Mouse (Mus musculus) MEL (cell line): ENCODE data around the gene Sp100. TPM values are rescaled to one million over a fixed set of nuclear protein-coding genes. Genes with fewer than 3 reads are reported as not detected.

Source experiments
- DNase-seq: peaks from one replicate; pipeline ENCODE4 v3.0.0; 2011; ENCODE audit warnings: low read depth, low spot score
- H3K27ac ChIP-seq: 2 replicates; pipeline ENCODE4 v1.5.1; 2012; ENCODE audit warnings: low read depth, mild to moderate bottlenecking, control low read depth, low read length, moderate library complexity; ENCODE audit not compliant: control insufficient read depth
- H3K27me3 ChIP-seq, 2 experiments: fragments of 150-350 bp in 1 of 2; sonication (generic) in 1 of 2; 2 replicates each; pipeline ENCODE4 v1.6.1; 2012; ENCODE audit warnings: low read length in 2 of 2, mild to moderate bottlenecking in 2 of 2, improper control_type of control experiment in 1 of 2, moderate library complexity in 1 of 2; ENCODE audit not compliant: insufficient read depth in 2 of 2, control insufficient read depth in 1 of 2
- H3K36me3 ChIP-seq, 2 experiments: 2 replicates each; pipeline ENCODE4 v1.6.1; 2012 to 2014; ENCODE audit warnings: low read length in 2 of 2, improper control_type of control experiment in 1 of 2, inconsistent platforms in 1 of 2, mild to moderate bottlenecking in 1 of 2; ENCODE audit not compliant: insufficient read depth in 2 of 2, control insufficient read depth in 1 of 2
- H3K4me1 ChIP-seq, 2 experiments: fragments of 150-350 bp in 1 of 2; sonication (generic) in 1 of 2; 2 replicates each; pipeline ENCODE4 v1.6.1; 2012; ENCODE audit warnings: low read length in 2 of 2, improper control_type of control experiment in 1 of 2, mild to moderate bottlenecking in 1 of 2; ENCODE audit not compliant: insufficient read depth in 2 of 2, control insufficient read depth in 1 of 2
- H3K4me3 ChIP-seq, 2 experiments: fragments of 150-350 bp in 1 of 2; sonication (generic) in 1 of 2; 2 replicates each; pipeline ENCODE4 v1.5.1; 2012; ENCODE audit warnings: low read depth in 2 of 2, low read length in 2 of 2, mild to moderate bottlenecking in 2 of 2, moderate library complexity in 2 of 2, control low read depth in 1 of 2, improper control_type of control experiment in 1 of 2; ENCODE audit not compliant: control insufficient read depth in 1 of 2, insufficient read depth in 1 of 2
- H3K79me2 ChIP-seq: 2 replicates; pipeline ENCODE4 v1.6.1; 2012; ENCODE audit warnings: mild to moderate bottlenecking, low read length, moderate library complexity; ENCODE audit not compliant: control insufficient read depth, poor library complexity, insufficient read depth
- H3K9ac ChIP-seq: 2 replicates; pipeline ENCODE4 v1.6.1; 2012; ENCODE audit warnings: low read depth, mild to moderate bottlenecking, control low read depth, low read length, moderate library complexity; ENCODE audit not compliant: control insufficient read depth, poor library complexity, severe bottlenecking
- H3K9me3 ChIP-seq: fragments of 150-350 bp; sonication (generic); replicated peaks from 2 replicates; pipeline ENCODE4 v1.6.1; 2012; ENCODE audit warnings: mild to moderate bottlenecking, low read length, improper control_type of control experiment, moderate library complexity; ENCODE audit not compliant: insufficient read depth
- CHD1 ChIP-seq: IDR thresholded peaks from 2 replicates; pipeline ENCODE4 v1.6.1; 2012; ENCODE audit warnings: low read depth, mild to moderate bottlenecking, inconsistent platforms, low read length, improper control_type of control experiment
- CHD2 ChIP-seq: IDR thresholded peaks from 2 replicates; pipeline ENCODE4 v1.6.1; 2011; ENCODE audit warnings: low read length, improper control_type of control experiment
- CTCF ChIP-seq, 3 experiments: IDR thresholded peaks in 2 of 3; conservative IDR thresholded peaks in 1 of 3; 2 replicates each; pipeline ENCODE4 v1.5.1; 2011 to 2012; ENCODE audit warnings: low read length in 3 of 3, low read depth in 2 of 3, mild to moderate bottlenecking in 2 of 3, improper control_type of control experiment in 1 of 3, inconsistent platforms in 1 of 3, mixed read lengths in 1 of 3, moderate library complexity in 1 of 3; ENCODE audit not compliant: control insufficient read depth in 1 of 3, insufficient read depth in 1 of 3, poor library complexity in 1 of 3, severe bottlenecking in 1 of 3
- E2F4 ChIP-seq: IDR thresholded peaks from 2 replicates; pipeline ENCODE4 v1.6.1; 2011; ENCODE audit warnings: low read depth, low read length, improper control_type of control experiment, borderline replicate concordance
- ELF1 ChIP-seq: IDR thresholded peaks from 2 replicates; pipeline ENCODE4 v1.6.1; 2014; ENCODE audit warnings: low read depth, mild to moderate bottlenecking, inconsistent platforms, low read length, improper control_type of control experiment, moderate library complexity
- EP300 ChIP-seq, 2 experiments: IDR thresholded peaks; 2 replicates each; pipeline ENCODE4 v1.6.1; 2011; ENCODE audit warnings: improper control_type of control experiment in 2 of 2, low read length in 2 of 2, low read depth in 1 of 2, mild to moderate bottlenecking in 1 of 2
- ETS1 ChIP-seq: IDR thresholded peaks from 2 replicates; pipeline ENCODE4 v1.6.1; 2012; ENCODE audit warnings: low read depth, mild to moderate bottlenecking, inconsistent platforms, low read length, improper control_type of control experiment, moderate library complexity
- GATA1 ChIP-seq: IDR thresholded peaks from 2 replicates; pipeline ENCODE4 v1.6.1; 2011; ENCODE audit warnings: low read depth, low read length, improper control_type of control experiment
- KAT2A ChIP-seq: conservative IDR thresholded peaks from 2 replicates; pipeline ENCODE4 v1.6.1; 2012; ENCODE audit warnings: low read depth, low read length, improper control_type of control experiment, inconsistent platforms
- MAFK ChIP-seq: IDR thresholded peaks from 2 replicates; pipeline ENCODE4 v1.6.1; 2011; ENCODE audit warnings: low read depth, mild to moderate bottlenecking, low read length, improper control_type of control experiment, borderline replicate concordance
- MAX ChIP-seq: IDR thresholded peaks from 2 replicates; pipeline ENCODE4 v1.6.1; 2011; ENCODE audit warnings: low read length, improper control_type of control experiment
- MAZ ChIP-seq: IDR thresholded peaks from 2 replicates; pipeline ENCODE4 v1.6.1; 2012; ENCODE audit warnings: low read depth, mild to moderate bottlenecking, inconsistent platforms, low read length, improper control_type of control experiment
- MYC ChIP-seq: IDR thresholded peaks from 2 replicates; pipeline ENCODE4 v1.6.1; 2011; ENCODE audit warnings: low read depth, mild to moderate bottlenecking, low read length, improper control_type of control experiment, moderate library complexity
- NELFE ChIP-seq: IDR thresholded peaks from 2 replicates; pipeline ENCODE4 v1.6.1; 2011; ENCODE audit warnings: low read depth, low read length, improper control_type of control experiment
- NRF1 ChIP-seq: IDR thresholded peaks from 2 replicates; pipeline ENCODE4 v1.6.1; 2014; ENCODE audit warnings: low read depth, mild to moderate bottlenecking, inconsistent platforms, low read length, improper control_type of control experiment, moderate library complexity; ENCODE audit not compliant: poor library complexity, insufficient read depth, severe bottlenecking
- POLR2A ChIP-seq, 2 experiments: IDR thresholded peaks; 2 replicates each; pipeline ENCODE4 v1.6.1; 2011 to 2012; ENCODE audit warnings: low read length in 2 of 2, mild to moderate bottlenecking in 2 of 2, control low read depth in 1 of 2, improper control_type of control experiment in 1 of 2, low read depth in 1 of 2, moderate library complexity in 1 of 2; ENCODE audit not compliant: control insufficient read depth in 1 of 2, insufficient read depth in 1 of 2, poor library complexity in 1 of 2
- POLR2AphosphoS2 ChIP-seq: IDR thresholded peaks from 2 replicates; pipeline ENCODE4 v1.6.1; 2011; ENCODE audit warnings: low read length, improper control_type of control experiment
- POLR2AphosphoS5 ChIP-seq: IDR thresholded peaks from 2 replicates; pipeline ENCODE4 v1.6.1; 2012; ENCODE audit warnings: low read depth, borderline replicate concordance, mild to moderate bottlenecking, inconsistent platforms, low read length, moderate library complexity, mixed read lengths
- RAD21 ChIP-seq: IDR thresholded peaks from 2 replicates; pipeline ENCODE4 v1.6.1; 2011; ENCODE audit warnings: mild to moderate bottlenecking, low read depth, low read length, improper control_type of control experiment
- RCOR1 ChIP-seq: IDR thresholded peaks from 2 replicates; pipeline ENCODE4 v1.6.1; 2012; ENCODE audit warnings: low read depth, mild to moderate bottlenecking, inconsistent platforms, low read length, improper control_type of control experiment
- SIN3A ChIP-seq: IDR thresholded peaks from 2 replicates; pipeline ENCODE4 v1.6.1; 2012; ENCODE audit warnings: low read length, improper control_type of control experiment, inconsistent platforms
- SMC3 ChIP-seq: IDR thresholded peaks from 2 replicates; pipeline ENCODE4 v1.6.1; 2011; ENCODE audit warnings: low read depth, low read length, improper control_type of control experiment
- TAL1 ChIP-seq: IDR thresholded peaks from 2 replicates; pipeline ENCODE4 v1.6.1; 2012; ENCODE audit warnings: mild to moderate bottlenecking, inconsistent platforms, low read length, moderate library complexity, mixed read lengths
- TBP ChIP-seq: IDR thresholded peaks from 2 replicates; pipeline ENCODE4 v1.8.0; 2011; ENCODE audit warnings: low read depth, low read length, improper control_type of control experiment
- TCF12 ChIP-seq: IDR thresholded peaks from 2 replicates; pipeline ENCODE4 v1.6.1; 2014; ENCODE audit warnings: low read depth, mild to moderate bottlenecking, inconsistent platforms, low read length, improper control_type of control experiment, moderate library complexity
- UBTF ChIP-seq: IDR thresholded peaks from 2 replicates; pipeline ENCODE4 v1.6.1; 2012; ENCODE audit warnings: low read depth, mild to moderate bottlenecking, inconsistent platforms, low read length, improper control_type of control experiment, moderate library complexity, borderline replicate concordance; ENCODE audit not compliant: insufficient read depth
- USF1 ChIP-seq: IDR thresholded peaks from 2 replicates; pipeline ENCODE4 v1.6.1; 2014; ENCODE audit warnings: low read depth, mild to moderate bottlenecking, inconsistent platforms, low read length, improper control_type of control experiment, moderate library complexity
- ZC3H11A ChIP-seq: IDR thresholded peaks from 2 replicates; pipeline ENCODE4 v1.6.1; 2012; ENCODE audit warnings: low read depth, mild to moderate bottlenecking, inconsistent platforms, low read length, improper control_type of control experiment
- ZKSCAN1 ChIP-seq: IDR thresholded peaks from 2 replicates; pipeline ENCODE4 v1.6.1; 2012; ENCODE audit warnings: low read depth, mild to moderate bottlenecking, inconsistent platforms, low read length, improper control_type of control experiment, moderate library complexity
- ZMIZ1 ChIP-seq: IDR thresholded peaks from 2 replicates; pipeline ENCODE4 v1.6.1; 2012; ENCODE audit warnings: low read depth, mild to moderate bottlenecking, inconsistent platforms, low read length, improper control_type of control experiment, moderate library complexity
- ZNF384 ChIP-seq: IDR thresholded peaks from 2 replicates; pipeline ENCODE4 v1.6.1; 2012; ENCODE audit warnings: low read depth, mild to moderate bottlenecking, inconsistent platforms, low read length, improper control_type of control experiment
- polyA plus RNA-seq, 2 experiments: library from polyadenylated mRNA; stranded (reverse) in 1 of 2; unstranded in 1 of 2; fragments of >175 nt in 1 of 2; fragments of >200 nt in 1 of 2; gene quantifications; 2 replicates each; pipeline versions ENCODE4 v1.2.1 to v1.2.4; 2012; ENCODE audit warnings: low replicate concordance in 2 of 2, low read depth in 1 of 2; ENCODE audit not compliant: insufficient read length in 2 of 2, insufficient read depth in 1 of 2, missing spikeins in 1 of 2
- total RNA-seq: library from RNA; depleted of rRNA; stranded (reverse); fragments of 300-350 nt; gene quantifications from 2 replicates; pipeline ENCODE4 v1.2.3, GENCODE M21; 2012

Sp100 gene
- total and polyA plus RNA-seq, 3 experiments, result 3.7 to 6.5 TPM; not detected in 1

- peak; percentile 88 for TF ChIP-seq MAZ
- TF ChIP-seq SIN3A, result 0 out of 2 replicates have a peak, but pooled peaks have one; percentile 49
- TF ChIP-seq TCF12, result peak; percentile 59; the same call in 1 of the 2 replicates
- TF ChIP-seq GATA1, result peak; percentile 46; the same call in 1 of the 2 replicates
- peak; percentile 82 for TF ChIP-seq TBP
- no peak; the same call in 1 of the 2 replicates for TF ChIP-seq ELF1
Measured at GRCm38 (mm10) chr1:85735463-85736123, 85.8 kb downstream of the Sp100 start (continued).

- DNase-seq, result peak; percentile 94
- Histone ChIP-seq H3K4me1 (peaks cover 5 to 10% of the 10 kb centered on the region in 2 experiments; a peak in 3 of 4 replicates), H3K9ac (peak overlapping the region; percentile 80), H3K36me3 (peaks cover 0 to 7% of the 10 kb centered on the region in 2 experiments; a peak in 2 of 4 replicates), H3K9me3 (no peaks in the 10 kb centered on the region), H3K79me2 (peaks cover 13% of the 10 kb centered on the region), H3K27me3 (no peaks in the 10 kb centered on the region), H3K4me3 (peak overlapping the region; percentile 68 to 80), H3K27ac (peak overlapping the region; percentile 90)
- TF ChIP-seq ZNF384 (no peak), POLR2AphosphoS2 (no peak), NELFE (peak; percentile 61; the same call in 1 of the 2 replicates), E2F4 (no peak), EP300 (IDR thresholded peaks at IDR 0.05; ENCODE audit: low read depth in 1 of 2, low read length in 2 of 2) (peak in 1 of 2 experiments; percentile 7; a peak in 1 of 4 replicates), MAFK (no peak), USF1 (peak; percentile 37; the same call in 1 of the 2 replicates), ELF1 (no peak), RCOR1 (0 out of 2 replicates have a peak, but pooled peaks have one; percentile 2), TAL1 (no peak), ETS1 (no peak), CTCF (IDR thresholded peaks at IDR 0.05 in 2 of 3, conservative IDR thresholded peaks at IDR 0.05 in 1 of 3; ENCODE audit: control insufficient read depth in 1 of 3, insufficient read depth in 1 of 3, low read depth in 2 of 3, low read length in 3 of 3, poor library complexity in 1 of 3, severe bottlenecking in 1 of 3) (peak; percentile 80 to 99 (median 92)), ZC3H11A (peak; percentile 99), KAT2A (no peak; the same call in 1 of the 2 replicates), MYC (peak; percentile 92), ZKSCAN1 (no peak), MAX (no peak; the same call in none of the 2 replicates), ZMIZ1 (peak; percentile 59; the same call in 1 of the 2 replicates), RAD21 (peak; percentile 99), CHD1 (0 out of 2 replicates have a peak, but pooled peaks have one; percentile 65), SMC3 (peak; percentile 100), POLR2AphosphoS5 (no peak), UBTF (no peak), POLR2A (IDR thresholded peaks at IDR 0.05; ENCODE audit: control insufficient read depth in 1 of 2, insufficient read depth in 1 of 2, low read depth in 1 of 2, low read length in 2 of 2, poor library complexity in 1 of 2) (0 out of 4 replicates have a peak, but pooled peaks of 1 of the 2 experiments have one; percentile 34), NRF1 (no peak), TCF12 (no peak; the same call in 1 of the 2 replicates), MAZ (0 out of 2 replicates have a peak, but pooled peaks have one; percentile 46), SIN3A (peak; percentile 93), TBP (peak; percentile 76), CHD2 (no peak)
Measured at GRCm38 (mm10) chr1:85736355-85737184, 86.8 kb downstream of the Sp100 start.
